Mouse (Mus musculus): ENCODE measurements around the gene Igf2bp1.

The Igf2bp1 gene

DNA sequence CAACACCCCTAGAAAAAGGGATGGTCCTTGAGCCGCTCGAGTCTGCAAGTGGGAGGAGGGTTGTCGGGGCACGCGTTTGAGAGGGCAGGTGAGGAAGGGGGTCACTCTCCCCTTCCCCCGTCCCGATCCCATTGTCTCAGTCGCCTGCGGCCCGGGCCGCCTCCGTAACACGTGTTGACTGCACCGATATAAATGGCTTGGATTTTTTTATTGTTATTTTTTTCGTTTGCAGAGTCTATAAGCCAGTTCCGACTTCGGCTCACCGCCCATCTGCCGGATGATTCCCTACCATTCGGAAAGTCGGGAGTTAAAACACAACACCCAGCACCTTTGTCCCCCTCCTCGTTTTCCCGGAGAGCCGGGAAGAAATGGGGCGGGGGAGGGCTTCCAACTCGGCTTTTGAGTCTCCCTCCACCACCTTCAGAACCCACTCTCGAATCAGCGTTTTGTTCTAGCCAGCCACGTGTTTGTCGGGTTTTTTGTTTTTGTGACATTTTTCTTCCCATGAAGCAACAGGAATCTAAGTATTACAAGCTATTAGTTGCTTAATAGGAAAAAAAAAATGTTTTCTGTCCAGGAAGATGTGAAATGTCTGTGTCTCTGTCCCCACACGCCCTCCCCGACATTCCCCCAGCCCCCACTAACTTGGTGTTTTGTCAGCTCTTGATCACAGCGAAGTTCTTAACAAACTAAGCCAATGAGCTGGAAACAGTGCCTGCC is 1.9 kb upstream of the Igf2bp1 start:
- no peak for DNase-seq (ENCODE audit: extremely low read depth, low read depth, low spot score)

DNA sequence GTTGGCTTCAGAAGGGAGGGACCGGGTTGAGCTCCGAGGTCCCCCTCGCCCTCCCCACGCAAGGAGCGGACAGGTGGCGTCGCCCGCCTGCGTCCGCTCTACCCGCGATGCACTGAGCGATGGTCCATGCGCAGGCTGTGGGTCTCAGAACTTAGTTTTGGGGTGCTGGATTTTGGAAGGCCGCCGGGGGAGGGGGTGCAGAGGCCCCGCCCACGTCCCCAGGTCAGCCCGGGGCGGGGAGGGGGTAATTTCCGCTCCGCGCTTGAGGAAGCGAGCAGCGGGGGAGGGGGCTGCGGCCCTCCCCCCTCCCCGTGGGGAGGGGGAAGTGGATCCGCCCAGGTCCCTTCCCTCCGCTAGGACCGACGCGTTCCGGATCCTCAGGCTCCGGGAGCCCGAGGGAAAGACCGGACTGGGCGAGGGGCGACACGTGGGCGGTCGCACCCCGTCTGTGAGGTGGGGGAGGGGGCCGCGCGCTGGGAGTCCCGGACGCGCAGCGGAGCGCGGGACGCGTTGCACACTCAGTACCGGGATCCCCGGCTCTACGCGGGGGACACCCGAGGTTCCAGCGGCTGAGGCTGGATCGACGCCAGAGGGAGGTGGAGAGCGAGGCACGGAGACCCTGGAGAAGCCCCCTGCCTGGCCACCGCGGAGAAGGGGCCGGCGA is 1.2 kb upstream of the Igf2bp1 start:
- no peak for DNase-seq (ENCODE audit: extremely low read depth, low read depth, low spot score)

- DNase-seq (ENCODE audit: extremely low read depth, low read depth, low spot score): no peak
These were observed 669 bp upstream of the Igf2bp1 start for GRCm38 (mm10) chr11:96006367-96006851.

DNA sequence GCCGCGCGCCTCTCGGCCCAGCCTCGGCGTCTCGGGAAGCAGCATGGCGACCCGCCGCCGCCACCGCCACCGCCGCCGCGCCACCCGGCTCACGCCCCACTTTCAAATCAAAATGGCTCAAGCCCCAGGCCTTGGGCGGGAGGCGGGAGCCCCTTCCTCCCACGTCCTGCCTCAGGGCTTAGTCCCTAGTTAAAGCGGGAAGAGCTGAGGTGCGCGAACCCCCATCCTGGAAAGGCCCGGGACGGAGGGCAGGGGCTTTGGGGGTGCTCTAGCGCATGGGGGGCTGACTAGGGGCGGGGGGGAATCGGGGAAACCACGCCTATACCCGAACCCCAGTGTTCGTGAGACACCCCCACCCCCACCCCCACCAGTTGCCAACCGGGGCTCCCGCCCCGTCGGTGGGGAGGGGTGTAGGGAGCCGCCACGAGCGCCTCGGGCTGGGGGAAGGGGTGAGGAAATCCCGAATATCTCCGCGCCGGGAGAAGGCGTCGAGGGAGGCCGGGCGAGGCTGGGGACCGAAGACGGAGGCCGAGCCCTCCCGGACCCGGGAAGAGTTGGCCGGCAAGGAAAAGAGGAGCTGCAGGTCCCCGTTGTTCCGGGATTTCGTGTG is 842 bp downstream of the Igf2bp1 start:
- no peak for DNase-seq (ENCODE audit: extremely low read depth, low read depth, low spot score)

GRCm38 (mm10) chr11:96003969-96004792 is 1.6 kb downstream of the Igf2bp1 start:
- no peak for DNase-seq (ENCODE audit: extremely low read depth, low read depth, low spot score)

- no peak for DNase-seq (ENCODE audit: extremely low read depth, low read depth, low spot score)
These were observed 2.4 kb downstream of the Igf2bp1 start for GRCm38 (mm10) chr11:96003100-96003900.

- DNase-seq (ENCODE audit: extremely low read depth, low read depth, low spot score): no peak
These were observed 11.6 kb downstream of the Igf2bp1 start for GRCm38 (mm10) chr11:95994151-95994550.

- no peak for DNase-seq (ENCODE audit: extremely low read depth, low read depth, low spot score)
These were observed 14.6 kb downstream of the Igf2bp1 start for GRCm38 (mm10) chr11:95990886-95991708.

GRCm38 (mm10) chr11:95990431-95990830 is 15.3 kb downstream of the Igf2bp1 start:
- DNase-seq (ENCODE audit: extremely low read depth, low read depth, low spot score): no peak

DNA sequence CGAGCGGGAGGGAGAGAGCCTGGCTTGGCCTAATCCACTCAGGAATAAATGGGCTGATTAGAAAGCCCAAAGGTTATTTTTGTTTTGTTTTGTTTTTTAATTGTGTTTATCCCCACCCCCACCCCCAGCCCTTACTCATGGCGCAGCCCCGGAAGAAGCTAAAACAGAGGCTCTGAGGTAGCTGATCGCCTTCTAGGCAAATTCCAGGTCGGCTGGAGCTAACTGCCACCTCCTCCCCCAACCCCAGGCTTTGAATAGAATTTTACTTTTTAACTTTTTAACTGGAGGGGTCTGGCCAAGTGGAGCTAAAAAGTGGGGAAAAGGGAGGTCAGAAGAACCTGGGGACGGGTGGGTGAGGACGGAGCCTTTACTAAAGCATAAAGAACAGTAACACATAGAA is 15.9 kb downstream of the Igf2bp1 start:
- DNase-seq (ENCODE audit: extremely low read depth, low read depth, low spot score): no peak

DNA sequence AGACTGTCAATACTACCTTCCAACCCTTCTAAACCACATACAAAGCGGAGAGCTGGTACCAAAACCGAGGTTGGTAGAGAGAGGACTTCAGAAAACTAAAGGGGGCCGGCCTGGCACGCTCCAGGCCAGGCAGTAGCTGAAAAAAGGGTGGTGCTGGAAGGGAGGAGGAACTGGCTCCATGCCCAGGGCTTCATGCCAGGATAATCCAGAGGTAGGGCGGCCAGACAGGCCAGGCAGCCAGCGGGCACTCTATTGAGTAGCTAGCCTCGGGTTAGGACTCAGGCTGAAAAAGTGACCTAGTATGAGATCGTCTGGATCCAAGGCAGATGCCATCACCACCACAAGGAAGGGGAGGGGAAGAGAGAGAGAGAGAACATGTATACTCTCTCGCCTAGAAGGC is 17.2 kb downstream of the Igf2bp1 start:
- no peak for DNase-seq (ENCODE audit: extremely low read depth, low read depth, low spot score)

- no peak for DNase-seq (ENCODE audit: extremely low read depth, low read depth, low spot score)
These were observed 17.8 kb downstream of the Igf2bp1 start for GRCm38 (mm10) chr11:95987854-95988447.

DNA sequence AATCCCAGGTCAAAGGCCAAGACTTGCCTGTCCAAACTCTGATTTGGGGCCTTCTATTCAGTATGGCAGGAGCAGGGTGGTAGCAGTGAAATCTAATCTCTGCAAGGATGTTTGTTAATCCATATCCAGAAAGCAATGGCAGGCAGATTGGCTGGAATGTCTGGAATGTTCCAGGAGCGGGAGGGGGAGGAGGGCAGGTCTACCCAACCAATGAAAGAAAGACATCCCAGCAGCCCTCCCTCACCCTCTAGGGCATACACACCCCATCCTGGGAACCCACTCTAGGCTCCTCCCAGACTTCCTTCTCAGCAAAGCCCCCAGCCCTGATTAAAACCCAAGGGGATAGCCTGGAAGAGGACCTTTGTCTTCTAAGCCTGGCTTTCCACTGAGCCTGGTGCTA is 23.3 kb downstream of the Igf2bp1 start:
- no peak for DNase-seq (ENCODE audit: extremely low read depth, low read depth, low spot score)

DNA sequence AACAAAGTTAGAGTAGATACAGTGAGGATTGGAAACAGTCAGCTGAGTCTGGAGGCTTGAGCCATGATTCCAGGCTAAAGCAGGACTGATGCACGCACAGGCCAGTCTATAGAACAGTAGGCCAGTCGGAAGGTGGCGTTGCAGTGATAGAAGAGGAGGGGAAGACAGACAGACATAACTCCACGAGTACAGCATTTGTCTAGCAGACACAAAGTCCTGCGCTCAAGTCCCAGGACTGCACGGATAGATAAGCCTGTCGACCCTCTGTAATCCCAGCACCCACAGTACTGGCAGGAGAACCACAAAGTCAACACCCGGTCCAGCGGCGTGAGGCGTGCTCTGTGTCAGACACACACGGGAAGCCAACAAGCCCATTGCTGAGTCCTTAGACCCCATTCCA is 23.9 kb downstream of the Igf2bp1 start:
- DNase-seq (ENCODE audit: extremely low read depth, low read depth, low spot score): no peak

- no peak for DNase-seq (ENCODE audit: extremely low read depth, low read depth, low spot score)
These were observed 24.9 kb downstream of the Igf2bp1 start for GRCm38 (mm10) chr11:95980762-95981418.

DNA sequence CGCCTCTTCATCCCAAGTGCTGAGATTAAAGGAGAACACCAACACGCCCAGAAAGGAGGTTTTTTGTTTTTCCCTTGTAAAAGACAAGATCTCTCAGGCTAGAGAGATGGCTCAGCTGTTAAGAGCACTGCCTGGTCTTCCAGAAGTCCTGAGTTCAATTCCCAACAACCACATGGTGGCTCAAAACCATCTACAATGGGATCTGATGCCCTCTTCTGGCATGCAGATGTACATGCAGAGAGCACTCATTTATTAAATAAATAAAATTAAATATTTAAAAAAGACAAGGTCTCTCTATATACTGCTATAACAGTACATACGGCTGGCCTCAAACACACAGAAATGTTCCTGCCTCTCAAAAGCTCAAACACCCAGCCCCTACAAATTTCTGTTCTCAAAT is 27.3 kb downstream of the Igf2bp1 start:
- DNase-seq (ENCODE audit: extremely low read depth, low read depth, low spot score): no peak

DNA sequence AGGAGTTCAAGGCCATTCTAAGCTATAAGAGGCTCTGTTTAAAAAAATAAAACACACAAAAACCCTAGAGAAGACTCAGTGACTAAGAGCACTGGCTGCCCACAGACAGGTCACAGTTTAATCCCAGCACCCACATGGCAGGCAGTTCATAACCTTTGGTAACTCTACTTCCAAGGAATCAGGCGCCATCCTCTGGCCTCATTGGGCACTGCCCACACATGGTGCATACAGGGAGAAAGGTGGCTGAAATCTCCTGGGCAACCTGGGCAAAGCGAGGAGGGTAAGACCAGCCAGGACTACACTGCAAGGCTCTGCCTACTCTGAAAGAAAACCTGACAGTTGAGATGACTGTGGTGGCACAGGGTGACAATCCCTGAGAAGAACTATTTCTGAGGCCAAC is 29.4 kb downstream of the Igf2bp1 start:
- DNase-seq (ENCODE audit: extremely low read depth, low read depth, low spot score): no peak

DNA sequence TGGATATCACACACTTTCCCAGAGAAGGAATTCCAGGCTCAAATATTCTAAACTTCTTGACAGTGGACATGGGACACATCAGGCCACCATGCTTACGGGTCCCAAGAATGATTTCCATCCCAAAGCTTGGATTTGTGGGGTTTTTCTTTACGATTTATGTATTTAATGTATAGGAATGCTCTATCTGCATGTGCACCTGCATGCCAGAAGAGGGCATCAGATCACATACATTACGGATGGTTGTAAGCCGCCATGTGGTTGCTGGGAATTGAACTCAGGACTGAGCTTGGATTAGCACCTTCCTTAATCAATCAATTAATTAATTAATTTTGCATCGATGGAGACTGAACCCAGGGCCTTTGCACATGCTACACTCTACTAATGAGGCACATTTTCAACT is 30.0 kb downstream of the Igf2bp1 start:
- no peak for DNase-seq (ENCODE audit: extremely low read depth, low read depth, low spot score)

DNA sequence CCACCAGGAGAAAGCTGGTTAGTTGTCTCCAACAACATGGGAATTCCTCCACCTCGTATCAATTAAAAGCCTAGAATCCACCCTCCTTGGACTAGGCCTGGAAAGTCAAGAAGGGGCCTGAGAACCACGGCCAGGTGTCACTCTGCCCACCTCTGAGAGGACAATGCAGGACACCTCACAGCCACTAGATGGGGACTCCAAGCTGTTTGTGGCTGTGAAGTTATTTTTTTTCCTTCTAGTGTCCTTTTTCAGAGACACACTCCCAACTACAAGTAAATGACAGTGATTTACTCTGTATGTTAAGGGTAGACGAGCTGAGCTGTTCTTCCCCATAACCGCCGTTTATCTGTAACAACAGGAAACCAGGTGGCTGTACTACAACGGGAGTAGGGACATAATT is 32.6 kb downstream of the Igf2bp1 start:
- DNase-seq (ENCODE audit: extremely low read depth, low read depth, low spot score): no peak

Measured in fat pad, adult 2 months (tissue).